Mouse (Mus musculus) neural tube, embryonic 12.5 days (tissue): ENCODE results near the gene Rnf181. TPM values are rescaled to one million over a fixed set of nuclear protein-coding genes. Genes with fewer than 3 reads are reported as not detected.

Experiments used
- ATAC-seq: fragments of 200-750 bp; cut with Nextera tagmentation; 2 replicates; pipeline ENCODE4 v1.8.0; 2017; ENCODE audit warnings: low read depth, mild to moderate bottlenecking, moderate TSS enrichment, moderate library complexity; ENCODE audit not compliant: low FRiP score
- H3K27ac ChIP-seq: fragments of 300-500 bp; sonication (generic); 2 replicates; pipeline ENCODE4 v1.5.1; 2016
- H3K27me3 ChIP-seq: fragments of 300-500 bp; sonication (generic); replicated peaks from 2 replicates; pipeline ENCODE4 v1.6.1; 2016; ENCODE audit warnings: mild to moderate bottlenecking
- H3K36me3 ChIP-seq: fragments of 300-500 bp; sonication (generic); 2 replicates; pipeline ENCODE4 v1.6.1; 2016; ENCODE audit warnings: mild to moderate bottlenecking
- H3K4me1 ChIP-seq: fragments of 300-500 bp; sonication (generic); 2 replicates; pipeline ENCODE4 v1.6.1; 2016
- H3K4me2 ChIP-seq: fragments of 300-500 bp; sonication (generic); replicated peaks from 2 replicates; pipeline ENCODE4 v1.6.1; 2016; ENCODE audit warnings: mild to moderate bottlenecking
- H3K4me3 ChIP-seq: fragments of 300-500 bp; sonication (generic); 2 replicates; pipeline ENCODE4 v1.5.1; 2016
- H3K9ac ChIP-seq: fragments of 300-500 bp; sonication (generic); 2 replicates; pipeline ENCODE4 v1.6.1; 2016; ENCODE audit warnings: mild to moderate bottlenecking
- H3K9me3 ChIP-seq: fragments of 300-500 bp; sonication (generic); 2 replicates; pipeline ENCODE4 v1.6.1; 2016; ENCODE audit warnings: mild to moderate bottlenecking
- WGBS: fragments of 180-500 bp; shearing (Covaris S2); methylation state at CpG from one replicate; pipeline ENCODE4 v1.1.7; 2016; 5-methylcytosine and 5-hydroxymethylcytosine counted together
- polyA plus RNA-seq: library from polyadenylated mRNA; unstranded; fragments of >200 nt; fragmentation: Nextera tagmentation; extraction: Ambion mirVana; gene quantifications from 2 replicates; pipeline ENCODE4 v1.2.1, GENCODE M21; 2016

The Rnf181 gene
- polyA plus RNA-seq, 1 experiment from 2014 or later: 108 TPM

DNA sequence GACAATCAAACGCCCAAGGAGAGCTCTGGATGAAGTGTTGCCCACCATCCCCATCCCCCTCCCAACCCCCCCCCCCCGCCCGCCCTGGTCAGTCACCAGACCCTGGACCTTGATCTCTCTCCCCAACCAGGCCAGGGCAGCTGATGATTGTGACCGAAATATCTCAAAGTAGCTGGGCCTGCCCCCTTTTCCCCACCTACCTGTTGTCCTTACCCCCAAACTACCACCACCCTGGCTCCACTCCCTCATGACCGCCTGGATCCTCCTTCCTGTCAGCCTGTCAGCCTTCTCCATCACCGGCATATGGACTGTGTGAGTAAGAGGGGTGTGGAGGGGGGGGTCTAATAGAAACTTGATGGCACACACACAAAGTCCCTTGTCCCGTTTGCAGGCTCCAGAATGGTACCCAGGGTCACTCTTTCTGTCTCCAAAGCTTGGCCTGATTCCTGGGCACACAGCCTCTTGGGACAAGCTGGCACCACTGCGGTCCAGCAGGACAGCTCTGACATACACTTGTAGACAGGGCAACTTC, 10.7 kb downstream of the Rnf181 start:
- Histone ChIP-seq H3K36me3 (peaks cover 33% of the 10 kb centered on the region), H3K27me3 (no peaks in the 10 kb centered on the region), H3K27ac (no peak overlapping the region), H3K4me1 (peaks cover 23% of the 10 kb centered on the region), H3K9ac (peak overlapping the region; percentile 67), H3K4me3 (peak overlapping the region; percentile 59), H3K4me2 (peak overlapping the region; percentile 93), H3K9me3 (no peaks in the 10 kb centered on the region)
- WGBS: 48% methylated on average over 6 of the region's 8 CpGs
- 0 out of 2 replicates have a peak, but pooled peaks have one; percentile 27 for ATAC-seq

DNA sequence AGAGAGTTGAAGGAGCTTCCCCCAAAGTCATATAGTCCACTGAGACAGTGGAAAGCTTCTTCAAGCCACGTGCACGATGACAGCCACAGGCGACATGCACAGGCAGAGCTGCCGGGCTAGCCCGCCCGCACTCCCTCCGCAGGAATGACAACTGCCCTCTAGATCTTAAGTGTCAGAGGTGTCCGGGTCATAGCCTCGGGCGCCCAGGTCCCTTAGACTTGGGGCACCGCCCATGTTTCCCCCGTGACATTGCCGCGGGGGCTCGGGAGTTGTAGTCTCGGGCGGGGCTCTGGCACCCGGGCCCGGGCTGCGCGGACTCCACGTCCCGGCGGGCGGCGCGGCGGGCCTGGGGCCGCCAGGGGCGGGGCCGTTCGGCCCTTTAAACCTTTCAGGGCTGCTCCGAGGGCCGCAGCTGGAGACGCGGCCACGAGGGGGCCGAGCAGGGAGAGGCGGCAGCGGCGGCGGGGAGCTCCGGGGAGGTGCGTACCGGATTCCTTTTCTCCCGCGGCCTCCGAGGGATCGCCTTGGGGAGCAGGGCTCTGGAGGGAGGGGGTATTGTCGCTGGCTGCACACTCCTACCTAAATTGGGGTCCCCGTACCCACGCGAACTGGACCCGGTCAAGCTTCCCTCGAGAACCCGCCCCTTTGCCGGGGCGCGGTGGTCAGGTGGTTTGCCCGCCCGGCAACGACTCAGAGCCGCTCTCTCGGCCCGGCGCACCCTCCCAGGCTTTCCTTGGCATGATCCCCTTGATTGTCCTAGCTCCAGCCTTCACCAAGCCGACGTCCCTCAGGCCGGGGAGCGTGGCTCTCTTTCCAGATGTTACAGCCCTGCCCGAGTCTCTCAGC, 11.5 kb downstream of the Rnf181 start, which contains the start of gene Tmem150a:
TSS of gene Tmem150a (plus strand) at position 382 of the 846 bp plus-strand sequence.
- under 1% methylated on average over 71 of the region's 71 CpGs for WGBS
- Histone ChIP-seq H3K9me3 (no peaks in the 10 kb centered on the region), H3K4me2 (peak within 1 kb of the TSS; percentile 93), H3K36me3 (peaks cover 35% of the 10 kb centered on the region), H3K4me3 (peak within 1 kb of the TSS; percentile 59), H3K27me3 (no peaks in the 10 kb centered on the region), H3K27ac (no peak within 1 kb of the TSS), H3K9ac (peak within 1 kb of the TSS; percentile 67), H3K4me1 (peaks cover 17% of the 10 kb centered on the region)
- ATAC-seq: peak; percentile 88

DNA sequence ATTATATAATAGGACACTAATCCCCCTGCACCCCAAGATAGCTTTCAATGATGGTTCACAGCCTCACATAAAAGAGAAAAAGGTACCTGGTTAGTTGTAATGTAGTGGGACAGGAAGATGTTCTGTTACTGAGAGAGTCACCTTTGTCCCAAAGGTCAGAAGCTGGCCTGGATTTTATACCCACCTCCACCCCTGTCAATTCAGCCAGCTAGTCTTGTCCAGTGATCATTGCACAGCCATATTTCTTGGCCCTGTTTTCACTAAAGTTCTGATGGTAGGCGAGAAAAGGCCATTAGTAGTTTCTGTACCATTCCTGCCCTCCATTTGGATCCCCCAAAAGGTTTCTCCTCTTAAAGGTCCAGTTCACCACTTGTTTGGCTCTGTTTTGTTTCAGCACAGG, 12.7 kb downstream of the Rnf181 start:
- WGBS: 67% methylated on average over 1 of the region's 1 CpGs
- Histone ChIP-seq H3K4me3 (no peak overlapping the region), H3K27me3 (no peaks in the 10 kb centered on the region), H3K27ac (no peak overlapping the region), H3K4me2 (no peak overlapping the region), H3K9ac (0 out of 2 replicates have a peak overlapping the region, but pooled peaks have one; percentile 5), H3K36me3 (peaks cover 36% of the 10 kb centered on the region), H3K9me3 (no peaks in the 10 kb centered on the region), H3K4me1 (peaks cover 17% of the 10 kb centered on the region)
- no peak for ATAC-seq

DNA sequence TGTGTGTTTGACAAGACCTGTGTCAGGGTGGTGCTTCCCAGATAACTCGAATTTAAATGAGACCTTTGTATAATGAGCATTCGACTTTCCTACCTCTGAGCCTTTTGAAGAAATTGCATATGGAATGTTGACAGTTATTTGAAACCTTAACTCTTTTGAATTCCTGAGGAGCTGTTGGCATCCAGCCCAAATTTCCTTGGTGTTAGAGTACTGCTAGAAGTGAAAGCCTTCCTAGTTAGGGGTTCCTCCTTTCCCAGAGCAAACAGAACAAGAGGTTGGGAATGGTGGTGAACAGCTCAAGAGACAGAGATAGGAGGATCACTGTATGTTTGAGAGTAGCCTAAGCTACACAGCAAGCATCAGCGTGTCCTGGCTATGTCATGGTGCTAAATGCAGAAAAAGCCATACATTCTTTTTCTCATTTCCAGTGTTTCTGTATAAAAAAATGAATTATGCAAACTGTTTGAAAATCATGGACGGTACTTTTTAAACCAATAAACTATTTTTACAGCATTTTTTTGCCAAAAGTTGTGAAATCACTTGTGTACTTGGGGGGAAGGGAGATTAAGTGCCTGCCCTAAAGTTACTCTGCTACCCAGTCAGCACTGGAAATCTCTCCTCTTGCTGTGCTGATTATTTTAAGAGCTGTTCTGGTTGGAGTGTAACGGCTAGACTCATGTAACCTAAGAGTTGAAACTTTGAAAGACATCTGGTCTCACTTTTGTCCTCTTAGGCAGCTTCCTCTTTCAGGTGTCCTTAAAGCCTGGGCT, 13.9 kb downstream of the Rnf181 start:
- Histone ChIP-seq H3K4me3 (no peak overlapping the region), H3K4me2 (no peak overlapping the region), H3K9ac (no peak overlapping the region), H3K4me1 (peaks cover 29% of the 10 kb centered on the region), H3K9me3 (no peaks in the 10 kb centered on the region), H3K36me3 (peaks cover 31% of the 10 kb centered on the region), H3K27ac (no peak overlapping the region), H3K27me3 (no peaks in the 10 kb centered on the region)
- ATAC-seq: no peak
- WGBS: 78% methylated on average over 5 of the region's 5 CpGs

DNA sequence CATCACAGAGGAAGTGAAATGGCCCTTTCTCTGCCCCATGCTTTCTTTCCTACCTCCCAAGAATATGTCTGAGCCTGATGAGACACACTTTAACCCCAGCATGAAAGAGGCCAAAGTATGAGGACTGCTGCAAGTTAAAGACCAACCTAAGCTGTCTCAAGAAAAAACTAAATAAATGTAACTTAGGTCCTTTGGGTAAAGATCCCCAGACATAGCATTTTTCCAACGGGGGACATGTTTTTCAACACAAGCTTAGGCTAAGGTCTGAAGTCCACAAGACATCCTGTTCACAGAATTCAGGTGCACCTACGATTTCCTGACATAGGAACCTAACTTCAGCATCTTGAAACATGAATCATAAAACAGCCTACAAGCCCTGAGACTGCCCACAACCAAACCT, 16.5 kb downstream of the Rnf181 start:
- peaks cover 30% of the 10 kb centered on the region for H3K4me1 ChIP-seq
- H3K27ac ChIP-seq: no peak overlapping the region
- H3K4me2 ChIP-seq: no peak overlapping the region
- 95% methylated on average over 2 of the region's 2 CpGs for WGBS
- no peak overlapping the region for H3K4me3 ChIP-seq
- H3K9me3 ChIP-seq: no peaks in the 10 kb centered on the region
- peaks cover 27% of the 10 kb centered on the region for H3K36me3 ChIP-seq
- no peak overlapping the region for H3K9ac ChIP-seq
- ATAC-seq: no peak
- H3K27me3 ChIP-seq: no peaks in the 10 kb centered on the region

DNA sequence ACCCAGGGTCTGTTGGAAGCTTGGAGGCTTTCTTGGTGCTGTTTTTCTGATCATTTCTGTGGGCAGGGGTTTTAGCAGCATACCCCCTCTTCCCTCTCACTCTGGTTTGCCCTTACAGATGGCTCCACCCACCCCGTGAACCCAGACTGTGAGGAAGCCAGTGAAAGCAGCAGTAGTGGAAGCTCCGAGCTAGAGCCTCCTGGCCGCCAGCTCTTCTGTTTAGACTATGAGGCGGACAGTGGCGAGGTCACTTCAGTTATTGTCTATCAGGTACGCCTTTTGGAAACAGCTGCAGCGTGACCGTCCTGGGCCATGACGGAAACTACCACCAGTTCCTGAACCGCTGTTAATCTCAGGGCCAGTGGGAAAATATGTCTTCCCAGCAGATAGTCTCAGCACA, 18.3 kb downstream of the Rnf181 start:
- 83% methylated on average over 10 of the region's 10 CpGs for WGBS
- Histone ChIP-seq H3K27ac (no peak overlapping the region), H3K4me2 (peak overlapping the region; percentile 90), H3K4me3 (0 out of 2 replicates have a peak overlapping the region, but pooled peaks have one; percentile 95), H3K9me3 (no peaks in the 10 kb centered on the region), H3K9ac (no peak overlapping the region; the same call in 1 of the 2 replicates), H3K4me1 (peaks cover 33% of the 10 kb centered on the region), H3K27me3 (no peaks in the 10 kb centered on the region), H3K36me3 (peaks cover 27% of the 10 kb centered on the region)
- ATAC-seq: no peak

DNA sequence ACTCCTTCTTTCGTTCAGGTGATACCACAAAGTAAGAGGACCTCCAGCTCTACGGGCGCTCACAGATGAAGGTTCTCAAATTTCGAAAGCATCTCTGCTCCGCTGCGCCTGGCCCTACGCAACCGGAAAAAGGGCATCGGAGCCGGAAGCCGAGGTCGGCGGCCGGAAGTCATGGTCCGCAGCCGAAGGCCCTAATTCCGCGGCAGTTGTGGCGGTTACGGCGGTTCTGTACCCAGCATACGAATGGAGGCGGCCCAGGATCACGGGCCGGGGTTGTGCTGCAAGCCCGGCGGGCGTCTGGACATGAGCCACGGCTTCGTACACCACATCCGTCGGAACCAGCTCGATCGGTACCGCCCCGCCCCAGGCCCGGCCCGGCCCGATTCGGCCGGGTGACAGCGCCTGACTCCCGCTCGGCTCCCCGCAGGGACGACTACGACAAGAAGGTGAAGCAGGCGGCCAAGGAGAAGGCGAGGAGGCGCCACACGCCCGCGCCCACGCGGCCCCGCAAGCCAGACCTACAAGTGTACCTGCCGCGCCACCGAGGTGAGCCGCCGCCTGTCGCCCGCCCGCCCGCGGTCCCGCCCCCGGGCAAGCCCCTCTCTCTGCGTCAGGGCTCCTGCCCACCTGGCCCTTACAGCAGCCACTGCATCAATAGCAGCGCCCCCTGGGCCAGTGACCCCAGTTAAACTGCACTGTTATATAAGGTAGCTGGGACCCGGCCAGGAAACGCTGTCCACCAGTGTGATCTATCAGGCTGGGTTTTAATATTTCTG, 19.4 kb downstream of the Rnf181 start, which contains the start of gene 0610030E20Rik:
TSS of gene 0610030E20Rik (plus strand) at position 152 of the 776 bp plus-strand sequence.
- Histone ChIP-seq H3K4me1 (peaks cover 34% of the 10 kb centered on the region), H3K9ac (peak within 1 kb of the TSS; percentile 96), H3K27ac (peak within 1 kb of the TSS; percentile 77), H3K9me3 (no peaks in the 10 kb centered on the region), H3K4me2 (peak within 1 kb of the TSS; percentile 90), H3K36me3 (peaks cover 31% of the 10 kb centered on the region), H3K4me3 (peak within 1 kb of the TSS; percentile 95), H3K27me3 (no peaks in the 10 kb centered on the region)
- ATAC-seq: peak; percentile 62
- 1% methylated on average over 72 of the region's 72 CpGs for WGBS

DNA sequence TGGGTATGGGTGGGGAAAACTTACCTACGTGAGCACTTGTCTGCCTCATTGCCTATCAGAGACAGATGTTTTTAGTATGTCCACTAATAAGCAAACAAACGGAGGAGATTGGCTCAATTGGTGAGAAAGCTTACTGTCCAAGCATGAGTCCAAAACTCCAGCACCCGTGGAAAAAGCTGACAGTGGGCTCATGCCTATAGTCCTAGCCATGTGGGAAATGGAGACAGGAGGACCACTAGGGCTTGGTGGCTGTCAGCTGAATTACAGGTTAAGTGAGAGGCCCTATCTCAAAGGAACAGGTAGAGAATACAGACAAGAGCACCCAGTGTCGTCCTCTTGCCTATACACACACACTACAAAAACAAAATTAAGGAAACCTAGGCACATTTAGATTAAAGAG, 20.5 kb downstream of the Rnf181 start:
- no peaks in the 10 kb centered on the region for H3K27me3 ChIP-seq
- no peak overlapping the region for H3K4me3 ChIP-seq
- ATAC-seq: no peak
- WGBS: 83% methylated on average over 4 of the region's 4 CpGs
- H3K9me3 ChIP-seq: no peaks in the 10 kb centered on the region
- H3K27ac ChIP-seq: no peak overlapping the region
- H3K36me3 ChIP-seq: peaks cover 33% of the 10 kb centered on the region
- H3K9ac ChIP-seq: no peak overlapping the region
- H3K4me1 ChIP-seq: peaks cover 34% of the 10 kb centered on the region
- H3K4me2 ChIP-seq: peak overlapping the region; percentile 90; the same call in 1 of the 2 replicates

DNA sequence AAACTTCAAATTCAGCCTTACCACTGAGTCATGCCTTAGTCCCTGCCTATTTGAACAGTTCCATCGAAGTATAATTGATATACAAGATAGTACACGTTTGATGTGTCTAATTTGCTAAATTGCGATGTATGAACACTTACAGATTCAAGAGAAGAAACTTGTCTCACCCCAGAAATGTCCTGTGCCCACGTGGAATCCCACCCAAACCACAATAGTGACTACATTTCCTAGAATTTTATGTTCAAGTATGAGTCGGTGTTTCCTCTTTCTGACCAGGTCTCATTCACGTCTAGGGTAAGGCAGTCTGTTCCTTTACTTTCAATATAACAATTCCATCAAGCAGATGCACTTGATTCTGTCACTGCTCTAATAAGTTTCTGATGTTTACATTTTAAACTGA, 21.1 kb downstream of the Rnf181 start:
- Histone ChIP-seq H3K9ac (no peak overlapping the region), H3K4me3 (peak overlapping the region; percentile 80), H3K4me2 (peak overlapping the region; percentile 75), H3K4me1 (peaks cover 34% of the 10 kb centered on the region), H3K9me3 (no peaks in the 10 kb centered on the region), H3K27ac (no peak overlapping the region), H3K27me3 (no peaks in the 10 kb centered on the region), H3K36me3 (peaks cover 30% of the 10 kb centered on the region)
- ATAC-seq: no peak
- 56% methylated on average over 6 of the region's 6 CpGs for WGBS

DNA sequence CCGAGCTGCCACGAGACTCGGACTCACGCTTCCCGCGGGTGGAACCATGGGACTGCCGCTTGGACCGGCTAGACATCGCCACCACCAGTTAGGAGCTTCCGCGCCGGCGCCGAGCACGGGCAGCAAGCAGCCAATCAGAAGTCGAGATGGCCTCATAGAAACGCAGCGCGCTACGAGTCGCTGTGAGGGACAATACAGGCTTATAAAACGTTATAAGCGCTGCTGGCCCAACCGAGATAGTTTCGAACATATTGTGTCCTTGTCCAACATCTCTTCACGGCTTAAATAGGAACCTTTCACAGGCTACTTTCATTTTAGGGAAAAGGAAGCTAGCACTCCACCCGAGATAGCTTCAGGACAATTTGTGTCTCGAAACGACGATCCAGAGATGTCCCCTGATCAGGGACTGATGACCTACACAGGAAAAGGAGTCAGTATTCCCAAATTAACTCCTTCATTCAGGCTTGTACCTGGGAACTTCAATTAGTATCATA, 21.6 kb downstream of the Rnf181 start, which contains the start of gene Usp39:
TSS of gene Usp39 (minus strand) at position 111 of the 494 bp plus-strand sequence.
- Histone ChIP-seq H3K27me3 (no peaks in the 10 kb centered on the region), H3K9ac (peak within 1 kb of the TSS; percentile 89), H3K27ac (no peak within 1 kb of the TSS), H3K36me3 (peaks cover 24% of the 10 kb centered on the region), H3K4me3 (peak within 1 kb of the TSS; percentile 80), H3K4me1 (peaks cover 34% of the 10 kb centered on the region), H3K9me3 (no peaks in the 10 kb centered on the region), H3K4me2 (peak within 1 kb of the TSS; percentile 90)
- peak; percentile 84 for ATAC-seq
- under 1% methylated on average over 30 of the region's 30 CpGs for WGBS

DNA sequence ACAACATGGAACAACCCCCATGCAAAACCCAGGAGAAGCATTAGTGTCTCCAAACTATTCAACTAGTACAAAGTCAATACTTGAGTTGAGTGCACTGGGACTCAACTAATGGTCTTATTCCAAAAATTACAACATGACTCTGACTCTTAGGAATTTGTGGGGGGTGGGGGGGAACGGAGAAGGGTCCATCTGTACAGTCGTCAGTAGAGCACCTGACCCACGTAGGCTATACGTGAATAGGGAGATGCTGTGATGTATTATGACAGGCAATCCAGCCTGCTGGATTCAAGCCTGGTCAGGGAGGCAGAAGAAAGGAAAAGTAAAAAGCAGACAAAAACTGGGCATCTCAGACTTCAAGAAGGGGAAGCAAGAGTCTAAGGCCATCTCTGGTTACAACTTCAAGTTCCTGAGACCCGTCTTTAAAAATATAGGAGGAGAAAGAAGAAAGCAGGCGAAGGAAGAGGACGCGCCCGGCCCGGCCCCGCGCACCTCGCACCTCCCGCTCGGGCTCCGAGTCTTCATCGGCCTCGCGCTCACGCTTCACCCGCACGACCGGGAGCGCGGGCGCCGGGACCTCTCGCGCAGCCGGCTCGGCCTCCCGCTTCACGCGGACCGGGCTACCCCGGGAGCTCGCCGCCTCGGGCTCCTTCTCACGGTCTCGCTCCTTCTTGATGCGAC, 22.2 kb downstream of the Rnf181 start:
- no peaks in the 10 kb centered on the region for H3K9me3 ChIP-seq
- under 1% methylated on average over 42 of the region's 42 CpGs for WGBS
- H3K4me3 ChIP-seq: peak overlapping the region; percentile 80
- H3K27me3 ChIP-seq: no peaks in the 10 kb centered on the region
- H3K9ac ChIP-seq: peak overlapping the region; percentile 89
- H3K27ac ChIP-seq: no peak overlapping the region
- H3K36me3 ChIP-seq: peaks cover 24% of the 10 kb centered on the region
- ATAC-seq: peak; percentile 55
- H3K4me1 ChIP-seq: peaks cover 34% of the 10 kb centered on the region
- H3K4me2 ChIP-seq: peak overlapping the region; percentile 75
